Comparison of ENCODE assay signal across 23 mouse cellular contexts in the genomic region with DNA sequence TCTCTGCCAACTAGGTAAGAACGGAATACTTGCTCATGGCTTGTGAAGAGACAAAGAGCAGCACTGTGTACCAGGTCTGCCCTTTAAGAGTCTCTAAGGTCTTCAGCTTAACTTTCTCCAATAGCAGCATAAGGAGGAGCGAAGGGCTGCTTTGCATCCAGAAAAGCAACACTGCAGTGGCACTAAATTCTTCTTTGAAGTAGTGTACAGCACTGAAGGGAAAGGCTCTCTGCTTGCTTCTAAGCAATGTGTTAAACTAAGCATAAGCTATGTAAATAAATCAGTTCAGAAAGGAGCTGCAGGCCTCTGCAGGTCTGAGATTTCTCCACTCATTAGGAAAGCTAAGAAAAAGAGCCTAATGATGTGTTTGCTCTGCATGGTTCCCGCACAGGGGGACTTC. TPM values are rescaled to one million over a fixed set of nuclear protein-coding genes. Genes with fewer than 3 reads are reported as not detected.
A peak's percentile ranks its signal among the peaks of the same experiment; 100 is the strongest.
DNase-seq lines count a peak whose midpoint lies in the region; ATAC-seq and TF ChIP-seq lines count a peak whose summit lies in the region.
"Had no signal": no experiment of that assay in that cellular context is flagged by ENCODE, and none has a peak within 500 bp of the region (broad histone marks: within the 10 kb centered on the region; RNA-seq: fewer than 3 reads in every experiment).

No protein-coding gene starts in this region.

- no peaks in the 10 kb centered on the region for H3K36me3 ChIP-seq in forebrain, embryonic 14.5 days (ENCODE audit: control insufficient read depth, insufficient read depth, low read length)
- H3K36me3 ChIP-seq in forebrain, embryonic 11.5 days (ENCODE audit: control insufficient read depth, insufficient read depth, low read length): no peaks in the 10 kb centered on the region; the same call in 1 of the 2 replicates
- 0 out of 2 replicates have a peak, but pooled peaks cover 4% of the 10 kb centered on the region for H3K36me3 ChIP-seq in limb, embryonic 14.5 days (ENCODE audit: control insufficient read depth, insufficient read depth, low read length)
- peaks cover 10% of the 10 kb centered on the region for H3K36me3 ChIP-seq in limb, embryonic 10.5 days
- H3K36me3 ChIP-seq: forebrain, embryonic 12.5 days had no signal

- no peak overlapping the region for H3K27ac ChIP-seq in forebrain, embryonic 14.5 days (ENCODE audit: low read depth, low read length)
- H3K27ac ChIP-seq in forebrain, embryonic 11.5 days (ENCODE audit: low read depth, low read length): no peak overlapping the region
- H3K27ac ChIP-seq in limb, embryonic 14.5 days (replicated peaks; ENCODE audit: low read depth, low read length): no peak overlapping the region
- no peak overlapping the region; the same call in 1 of the 2 replicates for H3K27ac ChIP-seq in limb, embryonic 10.5 days
- H3K27ac ChIP-seq: embryonic facial prominence, embryonic 15.5 days; forebrain, embryonic 12.5 days; hindbrain, postnatal 0 days had no signal

- no peak for TF ChIP-seq POLR2A in limb, embryonic 14.5 days (IDR thresholded peaks at IDR 0.05; ENCODE audit: borderline replicate concordance, extremely low read depth, insufficient read depth, insufficient read length)

- no peaks in the 10 kb centered on the region for H3K27me3 ChIP-seq in forebrain, embryonic 14.5 days (replicated peaks; ENCODE audit: control insufficient read depth, insufficient read depth, low read length)
- no peaks in the 10 kb centered on the region for H3K27me3 ChIP-seq in forebrain, embryonic 11.5 days (ENCODE audit: control insufficient read depth, insufficient read depth, low read length)
- no peaks in the 10 kb centered on the region for H3K27me3 ChIP-seq in limb, embryonic 14.5 days (ENCODE audit: control insufficient read depth, insufficient read depth, low read length)
- H3K27me3 ChIP-seq in limb, embryonic 10.5 days (ENCODE audit: low read depth, poor library complexity, severe bottlenecking): no peaks in the 10 kb centered on the region
- H3K27me3 ChIP-seq: CH12.LX; embryonic facial prominence, embryonic 15.5 days; forebrain, embryonic 12.5 days; heart, embryonic 12.5 days had no signal

- no peak for ATAC-seq in forebrain, embryonic 14.5 days
- no peak for ATAC-seq in forebrain, embryonic 11.5 days (replicated peaks; ENCODE audit: low FRiP score)
- no peak for ATAC-seq in limb, embryonic 14.5 days (ENCODE audit: low FRiP score, low read depth)
- ATAC-seq in granulocyte monocyte progenitor cell, adult 5-6 weeks (replicated peaks; ENCODE audit: poor library complexity, severe bottlenecking): no peak
- ATAC-seq: hindbrain, postnatal 0 days had no signal

- H3K9me3 ChIP-seq in forebrain, embryonic 14.5 days (replicated peaks; ENCODE audit: control insufficient read depth, low read length): no peaks in the 10 kb centered on the region
- H3K9me3 ChIP-seq in forebrain, embryonic 11.5 days (ENCODE audit: control insufficient read depth, low read length): no peaks in the 10 kb centered on the region
- no peaks in the 10 kb centered on the region for H3K9me3 ChIP-seq in limb, embryonic 14.5 days (ENCODE audit: control insufficient read depth, low read length)
- no peaks in the 10 kb centered on the region for H3K9me3 ChIP-seq in limb, embryonic 10.5 days (replicated peaks)
- H3K9me3 ChIP-seq: embryonic facial prominence, embryonic 15.5 days; forebrain, embryonic 12.5 days; heart, embryonic 12.5 days had no signal

- WGBS in forebrain, embryonic 14.5 days: 11% methylated on average over 3 of the region's 3 CpGs
- WGBS in forebrain, embryonic 11.5 days: 29% methylated on average over 3 of the region's 3 CpGs
- WGBS in limb, embryonic 14.5 days: 42% methylated on average over 3 of the region's 3 CpGs
- WGBS in limb, embryonic 10.5 days: 60% methylated on average over 3 of the region's 3 CpGs

- no peak overlapping the region for H3K4me2 ChIP-seq in forebrain, embryonic 14.5 days (ENCODE audit: low read length)
- no peak overlapping the region for H3K4me2 ChIP-seq in forebrain, embryonic 11.5 days (ENCODE audit: low read depth, low read length, severe bottlenecking)
- H3K4me2 ChIP-seq in limb, embryonic 14.5 days (replicated peaks; ENCODE audit: low read depth, low read length, severe bottlenecking): no peak overlapping the region
- H3K4me2 ChIP-seq: embryonic facial prominence, embryonic 15.5 days; forebrain, embryonic 12.5 days; heart, embryonic 12.5 days had no signal

- H3K4me3 ChIP-seq in forebrain, embryonic 14.5 days (ENCODE audit: low read depth, low read length): no peak overlapping the region
- no peak overlapping the region for H3K4me3 ChIP-seq in forebrain, embryonic 11.5 days (ENCODE audit: low read depth, low read length)
- no peak overlapping the region for H3K4me3 ChIP-seq in limb, embryonic 14.5 days (replicated peaks; ENCODE audit: low read length)
- H3K4me3 ChIP-seq in limb, embryonic 10.5 days: no peak overlapping the region
- H3K4me3 ChIP-seq: embryonic facial prominence, embryonic 15.5 days; erythroblast, embryonic 14.5 days; forebrain, embryonic 12.5 days; heart, embryonic 12.5 days had no signal

- H3K4me1 ChIP-seq in forebrain, embryonic 14.5 days (ENCODE audit: control insufficient read depth, insufficient read depth, low read length): peaks cover 9% of the 10 kb centered on the region
- peaks cover 3% of the 10 kb centered on the region; the same call in 1 of the 2 replicates for H3K4me1 ChIP-seq in forebrain, embryonic 11.5 days (replicated peaks; ENCODE audit: control insufficient read depth, insufficient read depth, low read length)
- no peaks in the 10 kb centered on the region for H3K4me1 ChIP-seq in limb, embryonic 14.5 days (ENCODE audit: control insufficient read depth, insufficient read depth, low read length)
- H3K4me1 ChIP-seq in limb, embryonic 10.5 days: peaks cover 35% of the 10 kb centered on the region
- H3K4me1 ChIP-seq: embryonic facial prominence, embryonic 15.5 days had no signal

- DNase-seq in forebrain, embryonic 14.5 days (ENCODE audit: low spot score): peak; percentile 25
- no peak for DNase-seq in forebrain, embryonic 11.5 days (ENCODE audit: low spot score)
- DNase-seq in limb, embryonic 14.5 days (ENCODE audit: low spot score): peak; percentile 3
- no peak for DNase-seq in limb, embryonic 10.5 days (ENCODE audit: low spot score)
- DNase-seq in Muller cell, postnatal 12 days (ENCODE audit: inconsistent ontology term): peak; percentile 25
- peak; percentile 26 for DNase-seq in fat pad, adult 2 months (ENCODE audit: extremely low read depth, low read depth, low spot score)
- DNase-seq in adrenal gland, postnatal 10 days: no peak
- DNase-seq: adrenal gland, adult 2 months; adrenal gland, postnatal 36 days; cerebellum, adult 11 months; cerebellum, adult 8-10 months; cerebellum, postnatal 14 days; kidney, adult 11 months had no signal

- H3K9ac ChIP-seq in forebrain, embryonic 14.5 days (ENCODE audit: low read length): no peak overlapping the region
- no peak overlapping the region for H3K9ac ChIP-seq in forebrain, embryonic 11.5 days (ENCODE audit: low read length)
- no peak overlapping the region for H3K9ac ChIP-seq in limb, embryonic 14.5 days (ENCODE audit: low read depth, low read length, severe bottlenecking)
- H3K9ac ChIP-seq: embryonic facial prominence, embryonic 15.5 days; forebrain, embryonic 12.5 days; heart, embryonic 12.5 days had no signal

RNA-seq across cellular contexts. Expression of a gene that starts 40.9 kb away (rescaled TPM):
- polyA plus RNA-seq in forebrain, embryonic 14.5 days (2014; fragmentation: Nextera tagmentation; extraction: Ambion mirVana): 16.0 and 18.5 TPM in 2 replicates
- 18.4 and 19.5 TPM in 2 replicates for polyA plus RNA-seq in forebrain, embryonic 11.5 days (2014; fragmentation: Nextera tagmentation; extraction: Ambion mirVana)
- 16.5 and 17.9 TPM in 2 replicates for polyA plus RNA-seq in limb, embryonic 14.5 days (2012; rRNA removed)
- polyA plus RNA-seq in limb, embryonic 14.5 days (2014; fragmentation: Nextera tagmentation; extraction: Ambion mirVana): 31.9 and 36.9 TPM in 2 replicates
- polyA plus RNA-seq in limb, embryonic 10.5 days (2016; fragmentation: Nextera tagmentation; extraction: Ambion mirVana): 22.9 and 27.5 TPM in 2 replicates
- 10 to 100 TPM; 23.2 to 25.1 TPM for total RNA-seq in adrenal gland, postnatal 10 days (2021)
- 12.4 and 15.5 TPM in 2 replicates for total RNA-seq in granulocyte monocyte progenitor cell, adult 5-6 weeks (2014; fragmentation: Nextera tagmentation)
- total RNA-seq in granulocyte monocyte progenitor cell, adult 5-6 weeks (2017): 21.4 and 22.5 TPM in 2 replicates

RNA-seq across cellular contexts. Expression of a gene that starts 54.9 kb away (rescaled TPM):
- polyA plus RNA-seq in forebrain, embryonic 14.5 days (2014; fragmentation: Nextera tagmentation; extraction: Ambion mirVana): 0.53 and 0.55 TPM in 2 replicates
- 0.49 and 0.60 TPM in 2 replicates for polyA plus RNA-seq in forebrain, embryonic 11.5 days (2014; fragmentation: Nextera tagmentation; extraction: Ambion mirVana)
- polyA plus RNA-seq in limb, embryonic 14.5 days (2012; rRNA removed): 5.2 and 6.2 TPM in 2 replicates
- polyA plus RNA-seq in limb, embryonic 14.5 days (2014; fragmentation: Nextera tagmentation; extraction: Ambion mirVana): 10.4 and 12.4 TPM in 2 replicates
- polyA plus RNA-seq in limb, embryonic 10.5 days (2016; fragmentation: Nextera tagmentation; extraction: Ambion mirVana): 0.87 and 1.1 TPM in 2 replicates
- under 1 TPM; 0.48 to 0.51 TPM for total RNA-seq in adrenal gland, postnatal 10 days (2021)
- total RNA-seq in granulocyte monocyte progenitor cell, adult 5-6 weeks (2014; fragmentation: Nextera tagmentation): 0.60 TPM in 1 of 2 replicates, not detected in the other
- 0.21 and 0.34 TPM in 2 replicates for total RNA-seq in granulocyte monocyte progenitor cell, adult 5-6 weeks (2017)
- total RNA-seq: gastrocnemius, adult 8-10 months; heart, adult 8-10 months; heart, postnatal 25 days had no signal
- polyA plus RNA-seq: erythroblast, embryonic 14.5 days had no signal

Comparison
In these comparisons a context has a peak if more than half of its experiments do, and no peak if none do; other contexts are left out.
1. DNase-seq: peak in forebrain, embryonic 14.5 days (single experiment), limb, embryonic 14.5 days (single experiment), Muller cell, postnatal 12 days (single experiment) and fat pad, adult 2 months (single experiment); none in forebrain, embryonic 11.5 days (single experiment), limb, embryonic 10.5 days (single experiment) and adrenal gland, postnatal 10 days (single experiment).